Mouse (Mus musculus): ENCODE measurements at regions not wholly inside any gene's neighbourhood (a gene's known extent, or its start where the extent isn't known, plus 50 kb on each side); places are given as distances from the start of the nearest gene placed in this dataset.

- no peak for DNase-seq (ENCODE audit: low spot score)
- no peak overlapping the region for H3K4me3 ChIP-seq
- no peaks in the 10 kb centered on the region for H3K36me3 ChIP-seq
- 0 out of 2 replicates have a peak, but pooled peaks cover 7% of the 10 kb centered on the region for H3K27me3 ChIP-seq (ENCODE audit: low read depth, poor library complexity, severe bottlenecking)
- H3K9me3 ChIP-seq (replicated peaks): no peaks in the 10 kb centered on the region
- peaks cover 6% of the 10 kb centered on the region for H3K4me1 ChIP-seq
- WGBS: 75% methylated on average over 4 of the region's 4 CpGs
- H3K27ac ChIP-seq: no peak overlapping the region
These were observed 60.8 kb upstream of the Plet1 start for GRCm38 (mm10) chr9:50433525-50433924.

- H3K27ac ChIP-seq: no peak overlapping the region
- no peak for DNase-seq (ENCODE audit: low spot score)
- H3K36me3 ChIP-seq: no peaks in the 10 kb centered on the region
- no peak overlapping the region for H3K4me3 ChIP-seq
- peaks cover 6% of the 10 kb centered on the region for H3K4me1 ChIP-seq
- 84% methylated on average over 4 of the region's 4 CpGs for WGBS
- 0 out of 2 replicates have a peak, but pooled peaks cover 7% of the 10 kb centered on the region for H3K27me3 ChIP-seq (ENCODE audit: low read depth, poor library complexity, severe bottlenecking)
- H3K9me3 ChIP-seq (replicated peaks): no peaks in the 10 kb centered on the region
These were observed 60.3 kb upstream of the Plet1 start for GRCm38 (mm10) chr9:50433978-50434377.

GRCm38 (mm10) chr9:50437830-50438722 lies 56.2 kb upstream of the Plet1 start:
- Histone ChIP-seq H3K9me3 (replicated peaks) (no peaks in the 10 kb centered on the region), H3K4me3 (peak overlapping the region; percentile 40), H3K27ac (no peak overlapping the region), H3K4me1 (peaks cover 6% of the 10 kb centered on the region), H3K36me3 (no peaks in the 10 kb centered on the region), H3K27me3 (ENCODE audit: low read depth, poor library complexity, severe bottlenecking) (no peaks in the 10 kb centered on the region)
- 16% methylated on average over 17 of the region's 17 CpGs for whole genome bisulfite sequencing
- peak; percentile 87 for DNase-seq (ENCODE audit: low spot score)

GRCm38 (mm10) chr9:50438738-50439137 lies 55.6 kb upstream of the Plet1 start:
- H3K27me3 ChIP-seq (ENCODE audit: low read depth, poor library complexity, severe bottlenecking): no peaks in the 10 kb centered on the region
- WGBS: 63% methylated on average over 7 of the region's 7 CpGs
- DNase-seq (ENCODE audit: low spot score): no peak
- H3K9me3 ChIP-seq (replicated peaks): no peaks in the 10 kb centered on the region
- no peak overlapping the region for H3K27ac ChIP-seq
- H3K4me1 ChIP-seq: peaks cover 6% of the 10 kb centered on the region
- H3K4me3 ChIP-seq: no peak overlapping the region
- H3K36me3 ChIP-seq: no peaks in the 10 kb centered on the region

GRCm38 (mm10) chr9:50440222-50440621 lies 54.1 kb upstream of the Plet1 start:
- no peak for DNase-seq (ENCODE audit: low spot score)
- no peaks in the 10 kb centered on the region for H3K27me3 ChIP-seq (ENCODE audit: low read depth, poor library complexity, severe bottlenecking)
- H3K27ac ChIP-seq: no peak overlapping the region
- no peaks in the 10 kb centered on the region for H3K36me3 ChIP-seq
- peaks cover 6% of the 10 kb centered on the region for H3K4me1 ChIP-seq
- no peaks in the 10 kb centered on the region for H3K9me3 ChIP-seq (replicated peaks)
- WGBS: 77% methylated on average over 3 of the region's 3 CpGs
- H3K4me3 ChIP-seq: no peak overlapping the region

- Histone ChIP-seq H3K9me3 (replicated peaks) (no peaks in the 10 kb centered on the region), H3K4me1 (peaks cover 6% of the 10 kb centered on the region), H3K36me3 (no peaks in the 10 kb centered on the region), H3K4me3 (no peak overlapping the region), H3K27me3 (ENCODE audit: low read depth, poor library complexity, severe bottlenecking) (no peaks in the 10 kb centered on the region), H3K27ac (no peak overlapping the region)
- DNase-seq (ENCODE audit: low spot score): no peak
- WGBS: 80% methylated on average over 2 of the region's 2 CpGs
These were observed 53.6 kb upstream of the Plet1 start for GRCm38 (mm10) chr9:50440689-50441088.

GRCm38 (mm10) chr9:50443708-50444463 lies 50.4 kb upstream of the Plet1 start:
- H3K27ac ChIP-seq: no peak overlapping the region
- whole genome bisulfite sequencing: 59% methylated on average over 23 of the region's 23 CpGs
- no peaks in the 10 kb centered on the region for H3K36me3 ChIP-seq
- H3K4me1 ChIP-seq: no peaks in the 10 kb centered on the region
- peak; percentile 73 for DNase-seq (ENCODE audit: low spot score)
- H3K9me3 ChIP-seq (replicated peaks): no peaks in the 10 kb centered on the region
- H3K27me3 ChIP-seq (ENCODE audit: low read depth, poor library complexity, severe bottlenecking): no peaks in the 10 kb centered on the region
- no peak overlapping the region for H3K4me3 ChIP-seq
